Mouse (Mus musculus) intestine, embryonic 15.5 days (tissue): Measurements from ENCODE around the gene Naglu. TPM values are rescaled to one million over a fixed set of nuclear protein-coding genes. Genes with fewer than 3 reads are reported as not detected.
A peak's percentile ranks its signal among the peaks of the same experiment; 100 is the strongest.

Source experiments
- ATAC-seq: fragments of 200-750 bp; cut with Nextera tagmentation; 2 replicates; pipeline ENCODE4 v1.8.0; 2017; ENCODE audit warnings: moderate TSS enrichment, moderate library complexity
- H3K27ac ChIP-seq: fragments of 300-500 bp; sonication (generic); 2 replicates; pipeline ENCODE4 v1.5.1; 2015; ENCODE audit warnings: mild to moderate bottlenecking, inconsistent platforms
- H3K27me3 ChIP-seq: fragments of 300-500 bp; sonication (generic); replicated peaks from 2 replicates; pipeline ENCODE4 v1.6.1; 2015; ENCODE audit warnings: inconsistent platforms
- H3K36me3 ChIP-seq: fragments of 300-500 bp; sonication (generic); 2 replicates; pipeline ENCODE4 v1.6.1; 2015; ENCODE audit warnings: inconsistent platforms
- H3K4me1 ChIP-seq: fragments of 300-500 bp; sonication (generic); replicated peaks from 2 replicates; pipeline ENCODE4 v1.6.1; 2015; ENCODE audit warnings: inconsistent platforms
- H3K4me2 ChIP-seq: fragments of 300-500 bp; sonication (generic); replicated peaks from 2 replicates; pipeline ENCODE4 v1.6.1; 2015; ENCODE audit warnings: mild to moderate bottlenecking, inconsistent platforms
- H3K4me3 ChIP-seq: fragments of 300-500 bp; sonication (generic); replicated peaks from 2 replicates; pipeline ENCODE4 v1.5.1; 2015; ENCODE audit warnings: inconsistent platforms
- H3K9ac ChIP-seq: fragments of 300-500 bp; sonication (generic); 2 replicates; pipeline ENCODE4 v1.6.1; 2015; ENCODE audit warnings: inconsistent platforms
- H3K9me3 ChIP-seq: fragments of 300-500 bp; sonication (generic); 2 replicates; pipeline ENCODE4 v1.6.1; 2016; ENCODE audit warnings: inconsistent platforms
- WGBS: fragments of 180-500 bp; shearing (Covaris S2); methylation state at CpG from one replicate; pipeline ENCODE4 v1.1.7; 2015; 5-methylcytosine and 5-hydroxymethylcytosine counted together
- polyA plus RNA-seq: library from polyadenylated mRNA; unstranded; fragments of >200 nt; fragmentation: Nextera tagmentation; extraction: Ambion mirVana; gene quantifications from 2 replicates; pipeline ENCODE4 v1.2.1, GENCODE M21; 2015

Naglu gene
- polyA plus RNA-seq, 1 experiment from 2014 or later: 14.9 TPM

- Histone ChIP-seq H3K4me1 (peaks cover 11% of the 10 kb centered on the region; the same call in 1 of the 2 replicates), H3K9ac (no peak overlapping the region), H3K4me2 (no peak overlapping the region), H3K27me3 (no peaks in the 10 kb centered on the region; the same call in 1 of the 2 replicates), H3K9me3 (no peaks in the 10 kb centered on the region), H3K36me3 (no peaks in the 10 kb centered on the region), H3K27ac (no peak overlapping the region), H3K4me3 (no peak overlapping the region)
- WGBS: 72% methylated on average over 14 of the region's 14 CpGs
- ATAC-seq: no peak
Observed at GRCm38 (mm10) chr11:101071810-101072428, 2.1 kb downstream of the Naglu start.

DNA sequence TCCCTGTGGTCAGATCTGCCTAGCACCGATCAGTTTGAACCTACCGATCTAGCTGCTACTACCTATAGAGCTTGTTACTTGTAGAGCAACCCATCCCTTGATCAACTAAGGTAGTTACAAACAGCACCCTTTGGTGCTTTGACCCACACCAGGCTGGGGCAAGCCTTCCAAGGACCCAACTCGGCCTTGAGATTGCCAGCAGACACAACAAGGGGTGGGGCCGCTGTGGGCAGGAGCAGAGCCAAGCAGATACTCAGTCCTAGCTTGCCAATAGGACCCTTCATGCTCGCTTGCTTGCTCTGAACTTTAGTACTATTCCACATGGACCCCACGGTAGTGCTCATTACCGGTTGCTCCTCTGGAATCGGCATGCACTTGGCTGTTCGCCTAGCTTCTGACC is 8.3 kb downstream of the Naglu start, which contains the start of gene Hsd17b1:
Hsd17b1 (plus strand) TSS at position 291 of the 400 bp plus-strand sequence.
- Histone ChIP-seq H3K9me3 (no peaks in the 10 kb centered on the region), H3K4me2 (no peak within 1 kb of the TSS), H3K4me3 (no peak within 1 kb of the TSS), H3K4me1 (peaks cover 4% of the 10 kb centered on the region), H3K27ac (no peak within 1 kb of the TSS), H3K9ac (no peak within 1 kb of the TSS), H3K27me3 (peaks cover 39% of the 10 kb centered on the region), H3K36me3 (no peaks in the 10 kb centered on the region)
- 75% methylated on average over 9 of the region's 9 CpGs for WGBS
- ATAC-seq: no peak

- 4% methylated on average over 27 of the region's 27 CpGs for WGBS
- no peaks in the 10 kb centered on the region for H3K9me3 ChIP-seq
- H3K27ac ChIP-seq: no peak overlapping the region
- H3K4me3 ChIP-seq: peak overlapping the region; percentile 2
- peak overlapping the region; percentile 45 for H3K4me2 ChIP-seq
- no peak for ATAC-seq
- H3K9ac ChIP-seq: no peak overlapping the region
- H3K36me3 ChIP-seq: no peaks in the 10 kb centered on the region
- peaks cover 15% of the 10 kb centered on the region for H3K4me1 ChIP-seq
- H3K27me3 ChIP-seq: peaks cover 39% of the 10 kb centered on the region
Observed at GRCm38 (mm10) chr11:101079746-101080145, 9.9 kb downstream of the Naglu start.

GRCm38 (mm10) chr11:101080421-101080820 is 10.6 kb downstream of the Naglu start:
- no peak overlapping the region for H3K4me3 ChIP-seq
- H3K27me3 ChIP-seq: peaks cover 39% of the 10 kb centered on the region
- H3K4me2 ChIP-seq: no peak overlapping the region
- WGBS: 73% methylated on average over 5 of the region's 5 CpGs
- no peaks in the 10 kb centered on the region for H3K36me3 ChIP-seq
- peaks cover 15% of the 10 kb centered on the region for H3K4me1 ChIP-seq
- no peaks in the 10 kb centered on the region for H3K9me3 ChIP-seq
- no peak overlapping the region for H3K9ac ChIP-seq
- no peak for ATAC-seq
- no peak overlapping the region for H3K27ac ChIP-seq

- H3K4me1 ChIP-seq: peaks cover 27% of the 10 kb centered on the region
- no peaks in the 10 kb centered on the region for H3K36me3 ChIP-seq
- H3K27me3 ChIP-seq: peaks cover 39% of the 10 kb centered on the region
- 6% methylated on average over 10 of the region's 10 CpGs for WGBS
- peak overlapping the region; percentile 17; the same call in 1 of the 2 replicates for H3K9ac ChIP-seq
- peak overlapping the region; percentile 81; the same call in 1 of the 2 replicates for H3K27ac ChIP-seq
- ATAC-seq: no peak
- no peaks in the 10 kb centered on the region for H3K9me3 ChIP-seq
- H3K4me2 ChIP-seq: peak overlapping the region; percentile 97
- H3K4me3 ChIP-seq: peak overlapping the region; percentile 83
Observed at GRCm38 (mm10) chr11:101081659-101082058, 11.8 kb downstream of the Naglu start.

DNA sequence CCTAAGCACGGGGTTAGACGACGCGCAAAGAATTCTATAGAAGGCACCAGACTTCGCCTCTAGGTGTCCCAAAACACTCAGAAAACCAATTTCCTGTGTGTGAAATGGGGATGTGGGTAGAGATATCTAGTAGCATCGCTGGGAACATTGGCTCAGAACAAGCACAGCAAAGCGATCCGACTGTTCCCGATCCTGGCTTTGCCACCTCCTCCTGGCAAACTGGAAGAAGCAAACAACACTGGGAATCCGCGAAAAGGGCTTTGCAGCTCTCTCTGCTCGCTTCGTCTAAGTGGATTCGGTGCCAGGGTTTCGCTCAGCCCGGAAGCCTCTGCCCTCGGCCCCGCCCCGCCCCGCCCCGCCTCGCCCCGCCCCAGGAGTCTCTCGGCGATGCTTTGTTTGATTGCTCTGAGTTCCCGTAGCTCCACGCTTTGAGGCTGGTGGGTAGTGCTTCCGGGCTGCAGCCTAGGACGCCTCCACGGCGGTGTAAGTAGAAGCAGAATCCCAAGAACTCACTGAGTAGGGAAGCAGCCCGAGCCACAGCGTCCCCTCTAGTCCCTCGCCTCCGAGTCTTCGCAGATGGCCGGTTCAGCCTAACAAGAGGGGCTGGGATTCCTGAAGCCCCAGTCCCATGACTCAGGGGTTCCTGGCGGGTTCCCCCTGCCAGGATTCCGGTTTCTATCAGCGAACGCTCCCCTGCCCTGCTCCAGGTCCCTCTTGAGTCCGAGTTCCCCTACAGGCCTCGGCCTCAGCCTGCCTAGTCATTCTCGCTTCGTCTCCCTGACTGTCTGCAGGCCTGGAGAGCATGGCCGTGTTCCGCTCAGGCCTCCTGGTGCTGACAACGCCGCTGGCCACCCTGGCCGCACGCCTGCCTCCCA is 12.6 kb downstream of the Naglu start, which contains the start of gene Coasy:
Coasy (plus strand) TSS at position 358 of the 875 bp plus-strand sequence.
- H3K27ac ChIP-seq: peak within 1 kb of the TSS; percentile 93
- peak within 1 kb of the TSS; percentile 83 for H3K4me3 ChIP-seq
- peaks cover 35% of the 10 kb centered on the region for H3K27me3 ChIP-seq
- peak; percentile 91 for ATAC-seq
- H3K4me2 ChIP-seq: peak within 1 kb of the TSS; percentile 97
- H3K9me3 ChIP-seq: no peaks in the 10 kb centered on the region
- H3K36me3 ChIP-seq: no peaks in the 10 kb centered on the region
- peak within 1 kb of the TSS; percentile 89 for H3K9ac ChIP-seq
- H3K4me1 ChIP-seq: peaks cover 30% of the 10 kb centered on the region
- WGBS: under 1% methylated on average over 51 of the region's 51 CpGs

- Histone ChIP-seq H3K36me3 (no peaks in the 10 kb centered on the region), H3K9ac (peak overlapping the region; percentile 89), H3K4me3 (peak overlapping the region; percentile 83), H3K27me3 (peaks cover 27% of the 10 kb centered on the region), H3K9me3 (no peaks in the 10 kb centered on the region), H3K4me1 (peaks cover 38% of the 10 kb centered on the region), H3K27ac (peak overlapping the region; percentile 93), H3K4me2 (peak overlapping the region; percentile 97)
- no peak for ATAC-seq
- 31% methylated on average over 19 of the region's 19 CpGs for WGBS
Observed at GRCm38 (mm10) chr11:101083083-101083697, 13.4 kb downstream of the Naglu start.

- Histone ChIP-seq H3K4me3 (no peak overlapping the region), H3K9me3 (no peaks in the 10 kb centered on the region), H3K27me3 (peaks cover 17% of the 10 kb centered on the region), H3K9ac (no peak overlapping the region), H3K4me1 (peaks cover 38% of the 10 kb centered on the region), H3K27ac (no peak overlapping the region), H3K36me3 (peaks cover 2% of the 10 kb centered on the region; the same call in 1 of the 2 replicates), H3K4me2 (no peak overlapping the region)
- no peak for ATAC-seq
- WGBS: 83% methylated on average over 14 of the region's 14 CpGs
Observed at GRCm38 (mm10) chr11:101084246-101084645, 14.4 kb downstream of the Naglu start.

DNA sequence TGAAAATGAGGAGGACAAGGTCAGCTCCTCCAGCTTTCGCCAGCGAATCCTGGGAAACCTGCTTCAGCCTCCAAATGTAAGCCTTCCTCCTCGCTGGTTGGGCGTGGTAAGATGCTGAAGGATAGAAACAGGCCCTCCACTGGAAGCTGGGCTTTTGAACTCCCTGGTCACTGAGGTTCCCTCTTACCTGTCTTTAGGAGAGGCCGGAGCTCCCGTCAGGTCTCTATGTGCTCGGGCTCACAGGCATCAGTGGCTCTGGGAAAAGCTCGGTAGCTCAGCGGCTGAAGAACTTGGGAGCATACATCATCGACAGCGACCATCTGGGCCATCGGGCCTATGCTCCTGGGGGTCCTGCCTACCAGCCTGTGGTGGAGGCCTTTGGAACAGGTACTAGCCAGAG is 15.0 kb downstream of the Naglu start:
- Histone ChIP-seq H3K4me3 (no peak overlapping the region), H3K9me3 (no peaks in the 10 kb centered on the region), H3K4me2 (no peak overlapping the region), H3K36me3 (peaks cover 7% of the 10 kb centered on the region), H3K27me3 (peaks cover 11% of the 10 kb centered on the region), H3K9ac (no peak overlapping the region), H3K4me1 (peaks cover 38% of the 10 kb centered on the region), H3K27ac (no peak overlapping the region)
- ATAC-seq: no peak
- WGBS: 92% methylated on average over 12 of the region's 12 CpGs

DNA sequence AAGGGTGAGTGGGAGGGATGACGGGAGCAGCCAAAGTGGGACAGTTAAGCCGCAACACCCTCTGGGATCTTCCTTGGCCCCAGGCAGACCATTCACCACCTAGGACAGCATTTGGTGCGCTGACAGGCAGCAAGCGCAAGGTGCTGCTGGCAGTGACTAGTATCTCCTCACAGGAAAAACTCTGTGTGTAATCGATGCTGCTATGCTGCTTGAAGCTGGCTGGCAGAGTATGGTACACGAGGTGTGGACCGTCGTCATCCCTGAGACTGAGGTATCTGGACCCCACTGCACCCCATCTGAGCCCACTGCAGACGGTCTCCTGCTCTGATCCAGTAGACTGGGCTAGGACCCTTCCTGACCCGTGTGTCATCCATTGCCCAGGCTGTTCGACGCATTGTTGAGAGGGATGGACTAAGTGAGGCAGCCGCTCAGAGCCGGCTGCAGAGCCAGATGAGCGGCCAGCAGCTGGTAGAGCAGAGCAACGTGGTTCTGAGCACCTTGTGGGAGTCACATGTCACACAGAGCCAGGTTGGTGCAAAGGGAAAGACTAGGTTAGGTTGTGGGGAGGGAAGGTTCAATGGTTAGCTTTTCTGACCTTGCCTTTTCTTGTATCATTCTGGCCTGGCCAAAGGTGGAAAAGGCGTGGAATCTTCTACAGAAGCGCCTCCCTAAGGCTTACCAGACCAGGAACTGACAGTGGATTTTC is 16.0 kb downstream of the Naglu start:
- Histone ChIP-seq H3K36me3 (peaks cover 16% of the 10 kb centered on the region), H3K4me3 (no peak overlapping the region), H3K27me3 (peaks cover 1% of the 10 kb centered on the region), H3K9ac (peak overlapping the region; percentile 70; the same call in 1 of the 2 replicates), H3K9me3 (no peaks in the 10 kb centered on the region), H3K4me1 (peaks cover 38% of the 10 kb centered on the region), H3K4me2 (no peak overlapping the region; the same call in 1 of the 2 replicates), H3K27ac (no peak overlapping the region; the same call in 1 of the 2 replicates)
- WGBS: 92% methylated on average over 18 of the region's 18 CpGs
- no peak for ATAC-seq

DNA sequence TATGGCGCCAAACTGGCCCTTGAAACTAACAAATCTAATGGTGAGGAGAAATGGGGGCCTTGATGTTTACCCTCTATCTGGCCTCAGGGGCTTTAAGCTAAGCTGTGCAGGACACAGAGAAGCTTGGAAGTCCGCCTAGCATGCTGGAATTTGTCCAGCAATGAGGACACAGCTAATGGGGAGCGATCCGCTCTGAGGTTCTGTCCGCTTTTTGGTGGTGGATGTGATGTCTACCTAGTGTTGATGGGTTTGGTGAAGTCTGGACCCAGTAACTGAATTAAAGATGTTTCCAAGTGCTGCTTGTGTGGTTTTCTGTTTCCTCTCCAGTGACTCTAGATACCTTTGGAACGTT is 16.5 kb downstream of the Naglu start:
- ATAC-seq: no peak
- WGBS: 79% methylated on average over 6 of the region's 6 CpGs
- Histone ChIP-seq H3K9me3 (no peaks in the 10 kb centered on the region), H3K4me1 (peaks cover 38% of the 10 kb centered on the region), H3K4me2 (peak overlapping the region; percentile 82), H3K36me3 (peaks cover 21% of the 10 kb centered on the region), H3K4me3 (peak overlapping the region; percentile 65; the same call in 1 of the 2 replicates), H3K9ac (peak overlapping the region; percentile 70), H3K27me3 (no peaks in the 10 kb centered on the region), H3K27ac (peak overlapping the region; percentile 89)
